Mouse (Mus musculus) forebrain, embryonic 11.5 days (tissue): Measurements from ENCODE around the gene Herc6. TPM values are rescaled to one million over a fixed set of nuclear protein-coding genes. Genes with fewer than 3 reads are reported as not detected.
A peak's percentile ranks its signal among the peaks of the same experiment; 100 is the strongest.

Experiments
- ATAC-seq: fragments of 200-750 bp; cut with Nextera tagmentation; replicated peaks from 2 replicates; pipeline ENCODE4 v1.8.0; 2017; ENCODE audit warnings: moderate TSS enrichment; ENCODE audit not compliant: low FRiP score
- DNase-seq: peaks from one replicate; pipeline ENCODE4 v3.0.0-alpha.2; 2017; ENCODE audit warnings: low spot score
- H3K27ac ChIP-seq: fragments of 300-500 bp; sonication (generic); 2 replicates; pipeline ENCODE4 v1.5.1; 2014; ENCODE audit warnings: low read depth, low read length
- H3K27me3 ChIP-seq: fragments of 300-500 bp; sonication (generic); 2 replicates; pipeline ENCODE4 v1.6.1; 2014; ENCODE audit warnings: mild to moderate bottlenecking, low read length, mixed read lengths; ENCODE audit not compliant: control insufficient read depth, insufficient read depth
- H3K36me3 ChIP-seq: fragments of 300-500 bp; sonication (generic); 2 replicates; pipeline ENCODE4 v1.6.1; 2014; ENCODE audit warnings: mild to moderate bottlenecking, low read length, moderate library complexity, mixed read lengths; ENCODE audit not compliant: control insufficient read depth, insufficient read depth
- H3K4me1 ChIP-seq: fragments of 300-500 bp; sonication (generic); replicated peaks from 2 replicates; pipeline ENCODE4 v1.6.1; 2014; ENCODE audit warnings: low read length, mixed read lengths; ENCODE audit not compliant: control insufficient read depth, insufficient read depth
- H3K4me2 ChIP-seq: fragments of 300-500 bp; sonication (generic); 2 replicates; pipeline ENCODE4 v1.6.1; 2014; ENCODE audit warnings: low read depth, mild to moderate bottlenecking, low read length, moderate library complexity, mixed read lengths; ENCODE audit not compliant: severe bottlenecking
- H3K4me3 ChIP-seq: fragments of 300-500 bp; sonication (generic); 2 replicates; pipeline ENCODE4 v1.5.1; 2014; ENCODE audit warnings: low read depth, low read length
- H3K9ac ChIP-seq: fragments of 300-500 bp; sonication (generic); 2 replicates; pipeline ENCODE4 v1.6.1; 2014; ENCODE audit warnings: low read length
- H3K9me3 ChIP-seq: fragments of 300-500 bp; sonication (generic); 2 replicates; pipeline ENCODE4 v1.6.1; 2016; ENCODE audit warnings: low read length, mixed read lengths; ENCODE audit not compliant: control insufficient read depth
- WGBS: fragments of 180-500 bp; shearing (Covaris S2); extraction: QIAGEN DNeasy Blood & Tissue Kit; methylation state at CpG from one replicate; pipeline ENCODE4 v1.1.7; 2014; 5-methylcytosine and 5-hydroxymethylcytosine counted together
- polyA plus RNA-seq: library from polyadenylated mRNA; unstranded; fragments of >200 nt; fragmentation: Nextera tagmentation; extraction: Ambion mirVana; gene quantifications from 2 replicates; pipeline ENCODE4 v1.2.1, GENCODE M21; 2014

Gene Herc6
- polyA plus RNA-seq, 1 experiment from 2014 or later, result 2.7 TPM

GRCm38 (mm10) chr6:57563454-57563853 is 17.3 kb upstream of the Herc6 start:
- DNase-seq, result no peak
- Histone ChIP-seq H3K36me3 (no peaks in the 10 kb centered on the region), H3K4me2 (no peak overlapping the region), H3K27ac (no peak overlapping the region), H3K9ac (no peak overlapping the region), H3K4me3 (no peak overlapping the region), H3K9me3 (no peaks in the 10 kb centered on the region), H3K4me1 (no peaks in the 10 kb centered on the region), H3K27me3 (no peaks in the 10 kb centered on the region)
- WGBS, result 86% methylated on average over 1 of the region's 1 CpGs
- ATAC-seq, result no peak

DNA sequence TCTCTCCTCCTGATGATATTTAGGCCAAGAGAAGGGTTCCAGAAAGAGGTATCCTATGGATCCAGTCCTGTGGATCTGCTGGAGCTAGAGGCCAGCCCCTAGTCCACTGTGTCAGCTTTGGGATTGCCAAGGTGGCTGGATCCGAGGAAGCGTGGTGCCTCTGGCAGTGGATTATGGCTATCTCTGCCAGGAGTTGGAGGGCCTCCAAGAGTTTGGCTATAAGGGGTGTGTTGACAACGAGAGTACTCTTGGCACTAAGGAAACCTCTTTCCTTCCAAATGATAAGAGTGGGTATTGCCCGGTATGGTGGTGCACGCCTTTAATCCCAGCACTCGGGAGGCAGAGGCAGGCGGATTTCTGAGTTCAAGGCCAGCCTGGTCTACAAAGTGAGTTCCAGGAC is 15.3 kb upstream of the Herc6 start:
- Histone ChIP-seq H3K4me2 (no peak overlapping the region), H3K4me3 (no peak overlapping the region), H3K9ac (no peak overlapping the region), H3K9me3 (no peaks in the 10 kb centered on the region), H3K27ac (no peak overlapping the region), H3K36me3 (no peaks in the 10 kb centered on the region), H3K27me3 (no peaks in the 10 kb centered on the region), H3K4me1 (no peaks in the 10 kb centered on the region)
- no peak for ATAC-seq
- no peak for DNase-seq
- WGBS, result 93% methylated on average over 7 of the region's 7 CpGs

DNA sequence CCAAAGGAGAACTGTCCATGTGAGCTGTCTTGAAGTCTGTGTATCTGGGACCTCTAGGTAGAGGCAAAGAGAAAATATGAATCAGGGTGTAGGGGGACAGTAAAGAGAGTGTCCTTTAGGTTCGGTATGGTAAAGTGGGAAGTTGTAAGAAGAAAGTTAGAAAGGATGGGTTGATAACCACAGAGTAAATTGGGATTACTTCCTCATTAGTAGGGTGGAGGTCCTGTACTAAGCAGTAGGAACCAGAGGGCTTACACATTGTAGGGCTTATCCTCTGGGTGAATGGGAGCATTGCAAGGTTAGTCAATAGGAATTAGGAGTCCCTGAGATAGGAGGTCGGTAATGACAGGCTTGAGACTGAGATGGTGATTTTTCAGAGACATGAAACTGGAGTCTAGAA is 13.2 kb upstream of the Herc6 start:
- 82% methylated on average over 2 of the region's 2 CpGs for WGBS
- ATAC-seq, result no peak
- H3K9ac ChIP-seq, result no peak overlapping the region

GRCm38 (mm10) chr6:57570170-57570974 is 10.4 kb upstream of the Herc6 start:
- no peak for DNase-seq
- peak; percentile 71 for ATAC-seq
- no peak overlapping the region; the same call in 1 of the 2 replicates for H3K9ac ChIP-seq
- H3K9me3 ChIP-seq, result no peaks in the 10 kb centered on the region
- no peaks in the 10 kb centered on the region for H3K4me1 ChIP-seq
- no peak overlapping the region for H3K4me2 ChIP-seq
- no peak overlapping the region for H3K27ac ChIP-seq
- no peaks in the 10 kb centered on the region for H3K27me3 ChIP-seq
- H3K4me3 ChIP-seq, result no peak overlapping the region
- H3K36me3 ChIP-seq, result no peaks in the 10 kb centered on the region
- 12% methylated on average over 6 of the region's 6 CpGs for whole genome bisulfite sequencing

More for the DNA sequence above, 13.2 kb upstream of the Herc6 start:
- no peaks in the 10 kb centered on the region for H3K36me3 ChIP-seq
- H3K27me3 ChIP-seq, result no peaks in the 10 kb centered on the region
- H3K27ac ChIP-seq, result no peak overlapping the region
- no peaks in the 10 kb centered on the region for H3K9me3 ChIP-seq
- DNase-seq, result no peak
- H3K4me3 ChIP-seq, result no peak overlapping the region
- no peaks in the 10 kb centered on the region for H3K4me1 ChIP-seq
- no peak overlapping the region for H3K4me2 ChIP-seq

GRCm38 (mm10) chr6:57571587-57571986 is 9.2 kb upstream of the Herc6 start:
- no peak overlapping the region for H3K27ac ChIP-seq
- DNase-seq (no peak), ATAC-seq (no peak)
- no peaks in the 10 kb centered on the region for H3K9me3 ChIP-seq
- no peak overlapping the region for H3K4me3 ChIP-seq
- H3K36me3 ChIP-seq, result no peaks in the 10 kb centered on the region
- no peaks in the 10 kb centered on the region for H3K4me1 ChIP-seq
- no peak overlapping the region for H3K4me2 ChIP-seq
- no peaks in the 10 kb centered on the region for H3K27me3 ChIP-seq
- no peak overlapping the region for H3K9ac ChIP-seq

GRCm38 (mm10) chr6:57581595-57581994 is 795 bp downstream of the Herc6 start:
- H3K27ac ChIP-seq, result no peak overlapping the region
- H3K4me2 ChIP-seq, result peak overlapping the region; percentile 62; the same call in 1 of the 2 replicates
- no peaks in the 10 kb centered on the region for H3K36me3 ChIP-seq
- no peaks in the 10 kb centered on the region for H3K27me3 ChIP-seq
- H3K4me1 ChIP-seq, result no peaks in the 10 kb centered on the region
- H3K9ac ChIP-seq, result no peak overlapping the region
- WGBS, result 86% methylated on average over 12 of the region's 12 CpGs
- H3K4me3 ChIP-seq, result no peak overlapping the region
- DNase-seq (no peak), ATAC-seq (0 out of 2 replicates have a peak, but pooled peaks have one; percentile 30)
- H3K9me3 ChIP-seq, result no peaks in the 10 kb centered on the region

DNA sequence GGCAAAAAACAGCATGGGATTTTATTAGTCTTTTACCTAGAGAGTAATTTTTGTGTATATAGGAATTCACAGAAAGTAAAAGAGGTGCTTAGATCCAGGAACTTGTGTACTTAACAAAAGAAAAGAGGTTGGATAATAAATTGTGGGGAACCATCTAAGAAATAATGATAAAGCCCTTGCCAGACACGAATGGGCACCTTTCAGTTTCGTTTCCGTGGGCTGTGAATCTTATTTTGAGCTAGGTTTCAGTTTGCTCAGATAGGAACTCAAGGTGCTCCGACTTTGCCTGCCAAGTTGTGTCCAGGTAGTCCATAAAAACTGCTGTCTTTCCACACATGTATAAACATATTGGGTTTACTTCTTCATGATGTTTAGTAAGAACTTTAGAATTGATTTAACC is 1.6 kb downstream of the Herc6 start:
- 85% methylated on average over 4 of the region's 4 CpGs for WGBS
- Histone ChIP-seq H3K4me3 (no peak overlapping the region), H3K27me3 (no peaks in the 10 kb centered on the region), H3K36me3 (no peaks in the 10 kb centered on the region), H3K4me1 (no peaks in the 10 kb centered on the region), H3K9me3 (no peaks in the 10 kb centered on the region), H3K4me2 (no peak overlapping the region), H3K9ac (no peak overlapping the region), H3K27ac (no peak overlapping the region)
- no peak for ATAC-seq
- no peak for DNase-seq

- Histone ChIP-seq H3K27me3 (no peaks in the 10 kb centered on the region), H3K9me3 (no peaks in the 10 kb centered on the region), H3K27ac (no peak overlapping the region), H3K4me3 (no peak overlapping the region), H3K4me1 (no peaks in the 10 kb centered on the region), H3K9ac (no peak overlapping the region), H3K4me2 (no peak overlapping the region), H3K36me3 (no peaks in the 10 kb centered on the region)
- 90% methylated on average over 7 of the region's 7 CpGs for WGBS
- no peak for ATAC-seq
- DNase-seq, result no peak
These were observed 24.9 kb downstream of the Herc6 start for GRCm38 (mm10) chr6:57605546-57606307.
